Mouse (Mus musculus) ES-Bruce4 (cell line): ENCODE results near the gene Thbs2. TPM values are rescaled to one million over a fixed set of nuclear protein-coding genes. Genes with fewer than 3 reads are reported as not detected.
"Not testable (repeated sequence)": the region's sequence is repeated elsewhere in the genome, so short reads cannot be mapped to it uniquely, and the experiment has no call there.

Experiments used
- H3K27ac ChIP-seq: 2 replicates; pipeline ENCODE4 v1.5.1; 2012; ENCODE audit warnings: low read length, inconsistent platforms; ENCODE audit not compliant: insufficient read depth
- H3K27me3 ChIP-seq: 2 replicates; pipeline ENCODE4 v1.6.1; 2012; ENCODE audit warnings: mild to moderate bottlenecking, low read length, inconsistent platforms; ENCODE audit not compliant: control insufficient read depth, poor library complexity, insufficient read depth, severe bottlenecking
- H3K36me3 ChIP-seq: 2 replicates; pipeline ENCODE4 v1.6.1; 2012; ENCODE audit warnings: inconsistent platforms, mild to moderate bottlenecking, low read length, moderate library complexity; ENCODE audit not compliant: control insufficient read depth, poor library complexity, insufficient read depth, severe bottlenecking
- H3K4me1 ChIP-seq: one replicate; pipeline ENCODE4 v1.8.1; 2011; ENCODE audit warnings: low read length; ENCODE audit not compliant: control insufficient read depth, insufficient read depth
- H3K4me3 ChIP-seq: 2 replicates; pipeline ENCODE4 v1.5.1; 2011; ENCODE audit warnings: low read depth, mild to moderate bottlenecking, low read length
- H3K9ac ChIP-seq: 2 replicates; pipeline ENCODE4 v1.6.1; 2012; ENCODE audit warnings: low read depth, mild to moderate bottlenecking, inconsistent platforms; ENCODE audit not compliant: poor library complexity, severe bottlenecking
- H3K9me3 ChIP-seq: replicated peaks from 2 replicates; pipeline ENCODE4 v1.6.1; 2012; ENCODE audit warnings: mild to moderate bottlenecking, low read length, inconsistent platforms; ENCODE audit not compliant: control insufficient read depth, poor library complexity, insufficient read depth, severe bottlenecking
- CTCF ChIP-seq: IDR thresholded peaks from one replicate; pipeline ENCODE4 v1.8.1; 2011; ENCODE audit warnings: low read depth, low read length
- EP300 ChIP-seq: IDR thresholded peaks from 2 replicates; pipeline ENCODE4 v1.6.1; 2011; ENCODE audit warnings: low read depth, low read length; ENCODE audit not compliant: insufficient read depth
- POLR2A ChIP-seq: IDR thresholded peaks from one replicate; pipeline ENCODE4 v1.8.1; 2011; ENCODE audit warnings: low read length; ENCODE audit not compliant: insufficient read depth
- polyA plus RNA-seq: library from polyadenylated mRNA; stranded (reverse); fragments of >200 nt; gene quantifications from 2 replicates; pipeline ENCODE4 v1.2.4, GENCODE M21; 2011; ENCODE audit warnings: low read depth; ENCODE audit not compliant: missing spikeins, insufficient read depth, insufficient read length

The Thbs2 gene
- polyA plus RNA-seq, 1 experiment: 2.0 TPM

DNA sequence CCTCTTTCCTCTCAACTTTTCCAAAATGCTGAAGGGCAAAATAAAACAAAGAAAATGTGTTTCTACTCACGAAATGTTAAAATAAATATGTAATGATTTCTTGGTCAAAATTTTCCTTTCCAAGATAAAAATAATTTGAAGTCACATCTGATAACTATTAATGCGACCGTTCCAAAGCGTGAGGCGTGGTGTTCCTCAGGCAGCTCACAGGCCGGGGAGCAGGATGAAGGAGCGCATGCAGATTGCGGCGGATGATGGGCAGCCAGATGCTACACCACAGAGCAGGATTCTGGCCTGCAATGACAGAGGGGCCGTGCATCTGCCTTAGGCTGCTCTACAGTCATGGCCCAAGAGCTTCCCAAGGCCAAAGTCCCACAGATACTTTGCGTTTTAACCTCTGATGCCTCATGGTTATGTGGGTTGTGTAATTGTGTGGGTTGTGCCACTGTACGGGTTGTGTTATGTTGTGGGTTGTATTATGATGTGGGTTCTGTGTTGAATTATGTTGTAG, 66.2 kb downstream of the Thbs2 start:
- TF ChIP-seq CTCF (no peak), POLR2A (no peak), EP300 (no peak)
- Histone ChIP-seq H3K27ac (no peak overlapping the region), H3K4me3 (no peak overlapping the region)

GRCm38 (mm10) chr17:14624433-14624832, 69.6 kb downstream of the Thbs2 start:
- Histone ChIP-seq H3K27ac (no peak overlapping the region), H3K9me3 (no peaks in the 10 kb centered on the region), H3K9ac (no peak overlapping the region), H3K4me1 (no peaks in the 10 kb centered on the region), H3K27me3 (no peaks in the 10 kb centered on the region), H3K36me3 (no peaks in the 10 kb centered on the region), H3K4me3 (no peak overlapping the region)
- TF ChIP-seq EP300: no peak

More for the DNA sequence above, 66.2 kb downstream of the Thbs2 start:
- Histone ChIP-seq H3K36me3 (no peaks in the 10 kb centered on the region), H3K27me3 (no peaks in the 10 kb centered on the region), H3K4me1 (no peaks in the 10 kb centered on the region), H3K9me3 (no peaks in the 10 kb centered on the region), H3K9ac (no peak overlapping the region)

- not testable (repeated sequence) for H3K36me3 ChIP-seq, H3K27me3 ChIP-seq, H3K4me1 ChIP-seq, H3K9me3 ChIP-seq, H3K4me3 ChIP-seq, H3K9ac ChIP-seq, H3K27ac ChIP-seq
Observed at GRCm38 (mm10) chr17:14621006-14621405, 73.0 kb downstream of the Thbs2 start.

GRCm38 (mm10) chr17:14620037-14620436, 74.0 kb downstream of the Thbs2 start:
- H3K36me3 ChIP-seq: no peaks in the 10 kb centered on the region
- no peak overlapping the region for H3K27ac ChIP-seq
- no peak overlapping the region for H3K9ac ChIP-seq
- no peak overlapping the region for H3K4me3 ChIP-seq
- no peaks in the 10 kb centered on the region for H3K27me3 ChIP-seq
- no peaks in the 10 kb centered on the region for H3K4me1 ChIP-seq
- no peaks in the 10 kb centered on the region for H3K9me3 ChIP-seq
- TF ChIP-seq EP300: no peak
- TF ChIP-seq POLR2A: no peak
- TF ChIP-seq CTCF: no peak

DNA sequence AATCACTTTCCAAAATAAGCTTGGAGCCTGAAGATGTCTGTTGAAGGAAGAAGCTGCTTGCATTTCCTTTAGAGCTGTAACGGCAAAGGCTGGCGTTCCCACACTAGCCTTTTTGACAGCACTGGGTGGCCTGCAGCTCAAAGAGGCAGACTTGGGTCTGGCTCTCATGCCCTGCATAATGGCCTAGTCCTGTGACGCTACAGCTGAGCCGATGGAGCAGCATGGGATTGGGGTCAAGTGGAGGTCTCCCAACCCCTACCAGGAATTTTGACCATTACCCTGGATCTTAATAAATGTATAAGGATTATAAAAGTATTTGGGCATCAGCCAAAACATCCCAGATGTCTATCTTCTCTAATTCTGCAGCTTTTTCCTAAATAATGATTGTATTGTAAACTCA, 75.0 kb downstream of the Thbs2 start:
- H3K27me3 ChIP-seq: no peaks in the 10 kb centered on the region
- TF ChIP-seq POLR2A: no peak
- TF ChIP-seq EP300: no peak
- TF ChIP-seq CTCF: no peak
- H3K9ac ChIP-seq: no peak overlapping the region

More for the DNA sequence above, 75.0 kb downstream of the Thbs2 start:
- Histone ChIP-seq H3K4me3 (no peak overlapping the region), H3K4me1 (no peaks in the 10 kb centered on the region), H3K27ac (no peak overlapping the region), H3K36me3 (no peaks in the 10 kb centered on the region), H3K9me3 (no peaks in the 10 kb centered on the region)

Other genes with a start within 250 kb of the Thbs2 start
- gene Wdr27, start 248.9 kb upstream of the Thbs2 start, polyA plus RNA-seq: 1.8 TPM in 1 of 2 replicates, not detected in the other
- 16.1 and 21.1 TPM in 2 replicates for gene 1600012H06Rik, start 248.9 kb upstream of the Thbs2 start, polyA plus RNA-seq